Mouse (Mus musculus): ENCODE data around the gene Zfp946. TPM values are rescaled to one million over a fixed set of nuclear protein-coding genes. Genes with fewer than 3 reads are reported as not detected.
A peak's percentile ranks its signal among the peaks of the same experiment; 100 is the strongest.

Gene Zfp946
- polyA plus RNA-seq (2012; ENCODE audit: insufficient read depth, insufficient read length, low replicate concordance, missing spikeins) = not detected in 2 replicates

DNA sequence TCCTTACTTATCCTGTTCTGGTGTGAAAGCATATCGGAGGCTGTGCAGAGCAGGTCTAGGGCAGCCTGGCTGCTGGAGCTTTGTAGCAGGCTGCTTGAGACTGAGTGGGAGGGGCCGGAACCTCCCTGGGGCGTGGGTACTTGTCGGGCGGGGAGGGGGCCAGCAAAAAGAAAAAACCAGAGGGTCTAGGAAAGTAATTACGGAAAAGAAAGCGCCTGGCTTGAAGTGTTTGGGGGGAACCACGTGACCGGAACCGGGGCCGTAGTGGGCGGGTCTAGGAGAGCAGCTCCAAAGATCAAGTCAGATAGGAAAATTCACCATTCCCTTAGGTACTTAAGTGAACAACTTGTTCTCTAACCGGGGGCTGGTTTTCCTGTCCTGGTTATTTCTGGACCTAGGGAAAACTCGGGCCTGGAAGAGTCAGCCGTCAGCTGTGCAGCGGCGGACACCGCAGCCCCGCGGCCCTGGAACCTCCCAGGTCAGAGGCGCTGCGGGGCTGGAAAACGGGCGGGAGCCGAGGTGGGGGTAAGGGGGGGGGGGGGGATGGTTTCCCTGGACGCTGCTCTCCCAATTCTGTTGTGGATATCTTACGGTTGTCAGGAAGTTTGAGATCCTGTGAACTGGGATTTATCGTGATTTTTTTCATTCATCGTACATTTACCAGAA is at the start of gene Zfp946:
Gene Zfp946, plus strand, starts transcription at position 271 of the 666 bp plus-strand sequence.
- H3K4me3 ChIP-seq (ENCODE audit: insufficient read depth, low read depth, low read length) = peak within 1 kb of the TSS; percentile 89
- no peak within 1 kb of the TSS; the same call in 1 of the 2 replicates for H3K27ac ChIP-seq (ENCODE audit: insufficient read depth, low read depth, low read length)
- WGBS = under 1% methylated on average over 29 of the region's 29 CpGs
- TF ChIP-seq CTCF (IDR thresholded peaks at IDR 0.05; ENCODE audit: insufficient read depth, low read depth, low read length) (no peak), POLR2A (IDR thresholded peaks at IDR 0.05; ENCODE audit: insufficient read depth, low read depth, low read length) (peak; percentile 26; the same call in 1 of the 2 replicates)
- H3K4me1 ChIP-seq (ENCODE audit: control insufficient read depth, insufficient read depth, low read length) = 0 out of 2 replicates have a peak, but pooled peaks cover 5% of the 10 kb centered on the region

DNA sequence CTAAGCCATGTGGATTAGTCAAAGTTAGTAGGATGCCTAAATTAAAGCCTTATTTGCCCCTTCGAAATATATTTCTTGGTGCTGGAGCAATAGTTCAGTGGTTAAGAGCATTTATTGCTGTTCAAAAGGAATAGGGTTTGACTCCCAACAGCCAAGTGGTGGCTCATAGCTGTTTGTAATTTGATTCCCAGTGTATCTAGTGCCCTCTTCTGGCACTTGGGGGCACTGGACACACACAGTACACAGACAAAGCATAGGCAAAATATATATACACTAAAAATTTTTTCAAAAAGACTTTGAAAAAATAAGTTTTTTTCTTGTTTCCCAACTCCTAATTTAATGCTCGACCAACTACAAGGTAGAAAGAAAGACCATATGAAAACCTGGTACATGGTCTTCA is 13.3 kb upstream of the Zfp946 start:
- Histone ChIP-seq H3K4me1 (ENCODE audit: control insufficient read depth, insufficient read depth, low read length) (no peaks in the 10 kb centered on the region), H3K27ac (ENCODE audit: insufficient read depth, low read depth, low read length) (no peak overlapping the region), H3K4me3 (ENCODE audit: insufficient read depth, low read depth, low read length) (no peak overlapping the region)
- 75% methylated on average over 2 of the region's 2 CpGs for WGBS
- TF ChIP-seq POLR2A (IDR thresholded peaks at IDR 0.05; ENCODE audit: insufficient read depth, low read depth, low read length) (no peak), CTCF (IDR thresholded peaks at IDR 0.05; ENCODE audit: insufficient read depth, low read depth, low read length) (no peak)

DNA sequence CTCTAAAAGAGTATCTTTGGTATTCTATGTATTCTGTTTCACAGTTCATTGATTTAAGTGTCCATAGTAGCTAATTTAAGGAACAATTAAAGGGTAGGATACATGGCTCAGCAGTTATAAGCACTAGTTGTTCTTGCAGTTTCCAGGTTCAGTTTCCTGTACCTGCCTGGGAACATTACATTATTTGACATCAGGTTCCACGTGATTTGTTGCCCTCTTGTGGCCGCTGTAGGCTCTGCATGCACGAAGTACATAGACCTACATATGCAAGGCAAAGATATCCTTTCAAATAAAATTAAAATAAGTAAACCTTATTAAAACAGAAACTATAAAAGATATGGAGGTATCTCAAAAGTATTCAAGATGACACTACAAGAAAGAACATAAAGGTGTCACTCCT is 6.5 kb upstream of the Zfp946 start:
- no peak overlapping the region for H3K4me3 ChIP-seq (ENCODE audit: insufficient read depth, low read depth, low read length)
- H3K27ac ChIP-seq (ENCODE audit: insufficient read depth, low read depth, low read length) = no peak overlapping the region
- H3K4me1 ChIP-seq (ENCODE audit: control insufficient read depth, insufficient read depth, low read length) = no peaks in the 10 kb centered on the region
- 3% methylated on average over 3 of the region's 3 CpGs for WGBS
- TF ChIP-seq CTCF (IDR thresholded peaks at IDR 0.05; ENCODE audit: insufficient read depth, low read depth, low read length) = no peak
- no peak for TF ChIP-seq POLR2A (IDR thresholded peaks at IDR 0.05; ENCODE audit: insufficient read depth, low read depth, low read length)

DNA sequence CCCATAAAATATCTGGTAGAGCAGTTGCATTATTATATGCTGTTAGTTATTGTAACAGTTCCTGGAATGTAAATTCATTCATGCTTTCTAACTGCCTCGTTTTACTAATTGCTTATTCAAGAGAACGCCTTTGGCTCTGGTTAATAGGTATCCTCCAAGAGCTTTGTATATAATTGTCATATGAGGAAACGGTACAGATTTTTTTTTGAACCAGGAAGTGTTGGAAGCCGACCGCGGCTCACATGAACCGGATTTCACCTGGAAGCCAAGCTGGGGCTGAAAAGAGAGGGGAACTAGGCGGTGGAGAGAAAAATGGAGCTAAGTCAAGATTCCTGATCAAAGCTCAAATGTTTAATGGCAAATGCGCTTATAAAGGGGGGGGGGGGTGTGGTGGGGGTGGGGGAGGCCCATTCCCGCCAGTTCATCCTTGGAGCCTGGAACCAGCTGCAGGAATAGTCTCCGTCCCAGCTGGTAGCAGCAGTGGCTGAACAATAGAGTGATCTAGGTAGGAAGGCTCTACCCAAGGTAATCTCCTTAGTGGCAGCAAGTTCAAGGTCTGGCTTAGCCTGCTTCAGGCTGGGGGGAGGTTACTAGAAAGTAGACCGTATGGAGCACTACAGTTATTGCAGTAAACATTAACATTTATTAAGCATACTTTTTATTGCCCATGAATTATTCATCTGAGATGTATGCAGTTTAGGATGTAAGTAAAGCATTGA is 773 bp downstream of the Zfp946 start:
- H3K4me3 ChIP-seq (ENCODE audit: insufficient read depth, low read depth, low read length) = peak overlapping the region; percentile 43; the same call in 1 of the 2 replicates
- no peak overlapping the region for H3K27ac ChIP-seq (ENCODE audit: insufficient read depth, low read depth, low read length)
- H3K4me1 ChIP-seq (ENCODE audit: control insufficient read depth, insufficient read depth, low read length) = 0 out of 2 replicates have a peak, but pooled peaks cover 5% of the 10 kb centered on the region
- TF ChIP-seq POLR2A (IDR thresholded peaks at IDR 0.05; ENCODE audit: insufficient read depth, low read depth, low read length) = no peak
- TF ChIP-seq CTCF (IDR thresholded peaks at IDR 0.05; ENCODE audit: insufficient read depth, low read depth, low read length) = no peak
- WGBS = 2% methylated on average over 12 of the region's 12 CpGs

DNA sequence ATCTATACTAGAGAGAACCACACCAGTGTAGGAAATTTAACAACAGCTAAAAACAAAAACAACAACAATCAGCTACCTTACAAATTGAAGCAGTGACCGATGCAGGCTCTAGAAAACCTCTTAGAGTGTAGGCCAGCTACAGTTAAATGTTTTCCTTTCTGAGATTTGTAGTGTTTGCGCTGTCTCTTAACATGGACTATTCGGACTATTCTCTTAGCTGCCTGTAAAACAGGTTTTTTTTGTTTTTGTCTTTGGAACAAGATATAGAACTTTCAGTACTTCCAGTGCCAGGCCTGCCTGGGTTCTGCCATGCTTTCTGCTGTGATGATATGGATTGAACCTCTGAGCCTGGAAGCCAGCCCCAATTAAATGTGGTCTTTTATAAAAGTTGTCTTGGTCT is 23.7 kb downstream of the Zfp946 start:
- TF ChIP-seq POLR2A (IDR thresholded peaks at IDR 0.05; ENCODE audit: insufficient read depth, low read depth, low read length) (no peak), CTCF (IDR thresholded peaks at IDR 0.05; ENCODE audit: insufficient read depth, low read depth, low read length) (no peak)
- no peak overlapping the region for H3K4me3 ChIP-seq (ENCODE audit: insufficient read depth, low read depth, low read length)
- 92% methylated on average over 3 of the region's 3 CpGs for WGBS
- no peak overlapping the region for H3K27ac ChIP-seq (ENCODE audit: insufficient read depth, low read depth, low read length)
- no peaks in the 10 kb centered on the region for H3K4me1 ChIP-seq (ENCODE audit: control insufficient read depth, insufficient read depth, low read length)

DNA sequence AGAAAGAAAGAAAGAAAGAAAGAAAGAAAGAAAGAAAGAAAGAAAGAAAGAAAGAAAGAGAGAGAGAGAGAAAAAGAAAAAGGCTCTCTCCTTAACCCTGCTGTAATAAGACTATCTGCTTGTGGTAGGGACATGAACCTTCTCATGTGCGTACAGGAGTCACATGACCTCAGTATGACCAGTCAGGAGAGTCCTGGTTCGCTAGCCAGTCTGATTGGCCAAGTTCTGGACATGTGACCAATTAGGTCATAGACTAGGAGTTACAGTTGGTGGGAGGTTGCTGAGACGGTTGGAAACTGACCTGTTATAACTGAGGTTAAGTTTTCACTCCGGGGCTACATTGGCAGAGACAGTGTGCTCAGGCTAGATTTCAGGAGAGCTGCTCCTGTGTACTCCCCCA is 73.1 kb downstream of the Zfp946 start:
- WGBS = 81% methylated on average over 4 of the region's 4 CpGs
- no peak overlapping the region for H3K27ac ChIP-seq (ENCODE audit: insufficient read depth, low read depth, low read length)
- no peak overlapping the region for H3K4me3 ChIP-seq (ENCODE audit: insufficient read depth, low read depth, low read length)
- no peak for TF ChIP-seq POLR2A (IDR thresholded peaks at IDR 0.05; ENCODE audit: insufficient read depth, low read depth, low read length)
- TF ChIP-seq CTCF (IDR thresholded peaks at IDR 0.05; ENCODE audit: insufficient read depth, low read depth, low read length) = no peak
- H3K4me1 ChIP-seq (ENCODE audit: control insufficient read depth, insufficient read depth, low read length) = no peaks in the 10 kb centered on the region

Other genes starting within 250 kb of the Zfp946 start
- gene Zfp994, start 198.6 kb upstream of the Zfp946 start, polyA plus RNA-seq (2012; ENCODE audit: insufficient read depth, insufficient read length, low replicate concordance, missing spikeins) = not detected in 2 replicates
- not detected in 2 replicates for gene CT030661.1, start 109.4 kb upstream of the Zfp946 start, polyA plus RNA-seq (2012; ENCODE audit: insufficient read depth, insufficient read length, low replicate concordance, missing spikeins)
- gene Zfp944, start 62.8 kb upstream of the Zfp946 start, polyA plus RNA-seq (2012; ENCODE audit: insufficient read depth, insufficient read length, low replicate concordance, missing spikeins) = not detected in 2 replicates
- gene Zfp758, start 62.8 kb upstream of the Zfp946 start, polyA plus RNA-seq (2012; ENCODE audit: insufficient read depth, insufficient read length, low replicate concordance, missing spikeins) = not detected in 2 replicates
- gene Vmn2r111, start 149.3 kb downstream of the Zfp946 start, polyA plus RNA-seq (2012; ENCODE audit: insufficient read depth, insufficient read length, low replicate concordance, missing spikeins) = not detected in 2 replicates
- gene Vmn2r112, start 176.7 kb downstream of the Zfp946 start, polyA plus RNA-seq (2012; ENCODE audit: insufficient read depth, insufficient read length, low replicate concordance, missing spikeins) = not detected in 2 replicates